Mouse (Mus musculus) intestine, embryonic 14.5 days (tissue): ENCODE results near the gene Fjx1. TPM values are rescaled to one million over a fixed set of nuclear protein-coding genes. Genes with fewer than 3 reads are reported as not detected.
A peak's percentile ranks its signal among the peaks of the same experiment; 100 is the strongest.

Experiments used
- ATAC-seq: fragments of 200-750 bp; cut with Nextera tagmentation; replicated peaks from 2 replicates; pipeline ENCODE4 v1.8.0; 2017; ENCODE audit warnings: low read depth, moderate number of reproducible peaks, moderate TSS enrichment, moderate library complexity; ENCODE audit not compliant: low FRiP score, low TSS enrichment
- DNase-seq: peaks from one replicate; pipeline ENCODE4 v3.0.0-alpha.2; 2018; ENCODE audit warnings: low spot score
- H3K27ac ChIP-seq: fragments of 300-500 bp; sonication (generic); 2 replicates; pipeline ENCODE4 v1.5.1; 2014; ENCODE audit warnings: low read depth, mild to moderate bottlenecking, control low read depth
- H3K27me3 ChIP-seq: fragments of 300-500 bp; sonication (generic); replicated peaks from 2 replicates; pipeline ENCODE4 v1.6.1; 2014; ENCODE audit warnings: low read length, control low read depth; ENCODE audit not compliant: control insufficient read depth, insufficient read depth
- H3K36me3 ChIP-seq: fragments of 300-500 bp; sonication (generic); 2 replicates; pipeline ENCODE4 v1.6.1; 2014; ENCODE audit warnings: low read length, control low read depth; ENCODE audit not compliant: control insufficient read depth, insufficient read depth
- H3K4me1 ChIP-seq: fragments of 300-500 bp; sonication (generic); replicated peaks from 2 replicates; pipeline ENCODE4 v1.6.1; 2014; ENCODE audit warnings: low read length, control low read depth, mixed read lengths; ENCODE audit not compliant: control insufficient read depth, insufficient read depth
- H3K4me2 ChIP-seq: fragments of 300-500 bp; sonication (generic); 2 replicates; pipeline ENCODE4 v1.6.1; 2014; ENCODE audit warnings: low read length
- H3K4me3 ChIP-seq: fragments of 300-500 bp; sonication (generic); 2 replicates; pipeline ENCODE4 v1.5.1; 2014; ENCODE audit warnings: low read depth, low read length, control low read depth, mixed read lengths
- H3K9ac ChIP-seq: fragments of 300-500 bp; sonication (generic); 2 replicates; pipeline ENCODE4 v1.6.1; 2014; ENCODE audit warnings: mild to moderate bottlenecking, low read length
- H3K9me3 ChIP-seq: fragments of 300-500 bp; sonication (generic); 2 replicates; pipeline ENCODE4 v1.6.1; 2016; ENCODE audit warnings: low read length, control low read depth; ENCODE audit not compliant: control insufficient read depth
- WGBS: fragments of 180-500 bp; shearing (Covaris S2); extraction: QIAGEN DNeasy Blood & Tissue Kit; methylation state at CpG from one replicate; pipeline ENCODE4 v1.1.7; 2014; 5-methylcytosine and 5-hydroxymethylcytosine counted together
- polyA plus RNA-seq: library from polyadenylated mRNA; unstranded; fragments of >200 nt; fragmentation: Nextera tagmentation; extraction: Ambion mirVana; gene quantifications from 2 replicates; pipeline ENCODE4 v1.2.1, GENCODE M21; 2014

Gene Fjx1
- polyA plus RNA-seq, 1 experiment from 2014 or later = 8.9 TPM

DNA sequence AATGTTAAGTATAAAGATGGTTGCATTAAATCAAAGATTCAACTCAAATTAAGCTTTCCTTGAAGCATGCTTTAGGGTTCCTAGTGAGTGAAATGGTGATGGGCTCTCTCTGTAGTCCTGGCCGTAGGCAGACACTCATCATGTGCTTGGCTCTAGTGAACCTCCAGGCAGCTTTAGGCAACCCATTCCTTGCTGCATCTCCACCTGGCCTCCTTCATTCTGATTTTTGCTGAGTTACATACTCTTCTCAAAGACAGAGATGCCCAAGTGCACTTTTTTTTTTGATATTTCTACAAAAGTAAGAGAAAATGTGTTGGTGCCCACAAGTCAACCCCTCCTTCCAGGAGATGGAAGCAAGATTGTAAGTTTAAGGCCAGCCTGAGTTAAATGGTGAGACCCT is 2.8 kb upstream of the Fjx1 start:
- Histone ChIP-seq H3K4me3 (no peak overlapping the region), H3K36me3 (no peaks in the 10 kb centered on the region), H3K27ac (no peak overlapping the region), H3K9ac (no peak overlapping the region), H3K27me3 (no peaks in the 10 kb centered on the region), H3K4me2 (no peak overlapping the region), H3K9me3 (no peaks in the 10 kb centered on the region), H3K4me1 (peaks cover 11% of the 10 kb centered on the region)
- WGBS = 77% methylated on average over 1 of the region's 1 CpGs
- DNase-seq (no peak), ATAC-seq (no peak)

DNA sequence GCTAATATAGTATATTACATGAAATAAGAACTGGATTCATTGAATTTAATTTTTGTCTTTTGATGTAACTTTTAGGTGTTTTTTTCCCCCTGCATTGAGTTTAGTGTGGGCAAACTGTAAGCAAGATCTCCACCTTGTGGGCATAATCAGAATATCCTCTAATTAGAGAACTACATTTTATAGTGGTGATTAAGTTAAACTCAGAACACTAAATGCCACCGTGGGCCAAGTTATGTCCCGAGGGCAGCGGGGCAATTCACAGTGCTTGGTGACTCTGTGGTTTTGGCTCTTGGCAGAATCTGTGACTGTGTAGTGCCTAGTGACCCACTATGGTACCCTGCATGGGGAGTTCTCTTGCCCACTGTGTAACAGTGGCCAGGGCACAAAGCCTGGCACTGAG is 1.1 kb upstream of the Fjx1 start:
- Histone ChIP-seq H3K27ac (no peak overlapping the region), H3K4me1 (peaks cover 18% of the 10 kb centered on the region), H3K4me3 (no peak overlapping the region), H3K27me3 (no peaks in the 10 kb centered on the region), H3K9ac (no peak overlapping the region), H3K4me2 (no peak overlapping the region), H3K9me3 (no peaks in the 10 kb centered on the region), H3K36me3 (no peaks in the 10 kb centered on the region)
- 33% methylated on average over 3 of the region's 3 CpGs for WGBS
- no peak for ATAC-seq
- peak; percentile 60 for DNase-seq

DNA sequence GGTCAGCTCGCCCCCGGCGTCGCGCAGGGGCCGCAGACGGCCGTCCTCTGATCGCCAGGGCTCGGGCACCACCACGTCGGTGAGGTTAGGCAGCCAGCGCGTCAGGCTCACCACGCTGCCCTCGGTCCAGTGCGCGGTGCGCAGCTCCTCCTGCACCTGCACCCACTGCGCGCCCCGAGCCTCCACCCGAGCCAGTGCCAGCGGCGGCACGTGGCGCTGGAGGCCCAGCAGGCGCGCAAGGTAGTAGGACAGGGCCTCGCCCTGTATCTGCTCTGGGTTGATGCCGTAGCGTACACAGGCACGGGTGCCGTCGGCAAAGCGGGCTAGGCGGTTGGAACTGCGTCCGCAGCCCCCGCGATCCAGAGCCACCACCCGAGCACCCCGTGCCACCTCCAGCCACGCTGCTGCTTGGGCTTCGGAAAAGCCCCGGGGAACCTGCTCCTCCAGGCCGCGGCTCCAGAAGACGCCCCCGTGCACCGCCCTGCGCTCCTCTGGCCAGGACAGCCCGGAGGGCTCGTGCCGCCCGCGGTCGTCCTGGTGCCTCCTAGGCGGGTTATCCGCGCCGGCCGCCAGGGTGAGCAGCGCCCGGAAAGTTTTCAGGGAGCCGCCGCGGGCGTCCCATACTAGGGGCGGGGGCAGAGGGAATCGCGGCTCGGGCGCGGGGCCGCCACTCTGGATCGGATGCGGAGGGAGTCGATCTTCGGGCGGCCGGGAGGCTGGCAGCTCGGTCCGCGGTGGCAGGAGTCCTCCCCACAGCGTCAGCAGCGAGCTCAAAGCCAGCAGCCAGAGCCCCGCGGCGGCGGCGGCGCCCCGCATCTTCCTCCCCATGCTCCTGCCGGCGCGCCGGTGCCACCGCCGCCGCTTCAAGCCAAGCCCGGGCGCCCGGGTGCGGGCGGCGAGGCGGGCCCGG is 1.3 kb downstream of the Fjx1 start:
- WGBS = under 1% methylated on average over 92 of the region's 109 CpGs
- ATAC-seq (peak; percentile 63), DNase-seq (peak; percentile 85)
- Histone ChIP-seq H3K27ac (peak overlapping the region; percentile 89), H3K36me3 (no peaks in the 10 kb centered on the region), H3K4me2 (peak overlapping the region; percentile 99), H3K4me3 (peak overlapping the region; percentile 73), H3K9me3 (no peaks in the 10 kb centered on the region), H3K9ac (peak overlapping the region; percentile 82), H3K4me1 (peaks cover 22% of the 10 kb centered on the region), H3K27me3 (no peaks in the 10 kb centered on the region)

DNA sequence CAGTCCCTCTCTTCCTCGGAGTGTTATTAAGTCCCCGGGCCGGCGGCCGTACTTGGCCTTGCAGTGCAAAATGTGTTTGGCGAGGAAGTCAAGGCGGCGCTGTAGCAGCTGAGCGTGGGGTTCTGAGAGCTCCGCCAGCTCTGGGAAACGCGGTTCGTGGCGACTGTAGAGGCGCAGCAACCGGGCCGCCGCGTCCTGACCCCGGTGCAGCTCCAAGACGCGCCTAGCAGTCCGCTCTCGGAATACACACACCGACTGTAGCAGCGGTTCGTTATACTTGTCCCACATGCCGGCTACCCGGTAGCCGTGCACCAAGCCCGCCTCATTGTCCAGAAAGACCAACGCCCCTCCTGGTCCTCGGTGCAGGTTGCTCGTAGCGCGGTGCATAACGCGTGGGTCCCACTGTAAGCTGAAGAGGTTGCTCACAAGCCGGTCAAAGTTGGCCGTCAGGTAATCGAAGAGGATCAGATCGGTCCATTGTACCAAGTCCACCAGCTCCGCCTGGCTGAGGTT is 2.0 kb downstream of the Fjx1 start:
- WGBS = under 1% methylated on average over 43 of the region's 43 CpGs
- peak overlapping the region; percentile 99 for H3K4me2 ChIP-seq

DNA sequence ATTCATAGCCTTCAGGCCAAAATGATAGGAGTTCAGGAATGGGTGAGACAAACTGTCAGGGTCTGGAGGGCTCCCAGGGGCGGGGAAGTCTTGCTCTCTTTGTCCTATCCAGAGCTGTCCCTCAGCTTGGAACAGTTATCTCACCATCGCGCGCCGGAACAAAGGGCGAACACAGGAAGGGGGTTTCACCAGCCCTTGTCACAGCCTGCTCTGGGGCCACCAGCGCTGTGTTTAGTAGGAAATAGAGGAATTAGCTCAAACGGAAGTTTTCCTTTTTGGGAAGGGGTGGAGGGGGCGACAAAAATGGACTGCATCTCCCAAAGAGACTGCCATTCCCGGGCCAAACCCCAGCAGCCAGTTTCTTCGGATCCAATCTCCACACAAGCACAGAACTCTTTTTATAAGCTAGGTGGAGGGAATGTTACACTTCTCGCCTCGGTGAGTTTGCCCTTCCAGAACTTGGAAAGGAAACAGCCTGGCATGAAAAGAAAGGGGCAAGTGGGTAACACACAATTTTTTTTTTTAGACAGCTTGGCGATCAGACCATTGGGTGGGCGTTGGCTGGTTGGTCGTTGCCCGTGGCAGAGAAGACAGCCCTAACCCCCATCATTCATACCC is 2.6 kb downstream of the Fjx1 start:
- ATAC-seq (no peak), DNase-seq (peak; percentile 75)
- H3K27ac ChIP-seq = peak overlapping the region; percentile 54; the same call in 1 of the 2 replicates

More for the DNA sequence above, 2.0 kb downstream of the Fjx1 start:
- Histone ChIP-seq H3K9me3 (no peaks in the 10 kb centered on the region), H3K9ac (peak overlapping the region; percentile 82), H3K4me1 (peaks cover 22% of the 10 kb centered on the region), H3K4me3 (peak overlapping the region; percentile 73), H3K27me3 (no peaks in the 10 kb centered on the region), H3K36me3 (no peaks in the 10 kb centered on the region), H3K27ac (peak overlapping the region; percentile 54)
- ATAC-seq (peak; percentile 14), DNase-seq (peak; percentile 82)

DNA sequence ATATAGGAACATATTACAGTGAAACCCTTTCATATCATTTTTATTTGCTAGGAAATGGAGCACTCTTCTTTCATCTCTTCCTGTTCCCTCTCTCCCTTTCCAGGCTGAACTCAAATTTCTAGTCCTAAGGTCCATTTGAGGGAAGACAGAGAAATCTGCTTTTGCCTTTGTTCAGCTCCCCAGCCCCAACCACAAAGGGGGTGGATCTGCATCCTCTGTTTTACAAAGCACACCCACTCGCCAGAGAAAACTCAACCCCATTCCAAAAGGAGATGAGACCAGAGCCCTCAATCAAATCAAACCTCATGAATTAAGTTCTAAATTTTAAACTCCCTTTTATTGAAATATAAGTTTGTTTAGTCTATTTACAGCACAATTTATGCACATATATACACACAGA is 3.2 kb downstream of the Fjx1 start:
- WGBS = 53% methylated on average over 1 of the region's 1 CpGs
- H3K27ac ChIP-seq = no peak overlapping the region
- 0 out of 2 replicates have a peak overlapping the region, but pooled peaks have one; percentile 73 for H3K4me3 ChIP-seq
- H3K4me2 ChIP-seq = peak overlapping the region; percentile 99
- no peak for ATAC-seq
- H3K4me1 ChIP-seq = peaks cover 16% of the 10 kb centered on the region
- H3K9ac ChIP-seq = no peak overlapping the region
- H3K27me3 ChIP-seq = no peaks in the 10 kb centered on the region
- no peak for DNase-seq
- no peaks in the 10 kb centered on the region for H3K9me3 ChIP-seq
- no peaks in the 10 kb centered on the region for H3K36me3 ChIP-seq

More for the DNA sequence above, 2.6 kb downstream of the Fjx1 start:
- WGBS = 6% methylated on average over 17 of the region's 17 CpGs
- no peaks in the 10 kb centered on the region for H3K36me3 ChIP-seq
- peak overlapping the region; percentile 82 for H3K9ac ChIP-seq
- H3K4me1 ChIP-seq = peaks cover 19% of the 10 kb centered on the region
- H3K27me3 ChIP-seq = no peaks in the 10 kb centered on the region
- H3K9me3 ChIP-seq = no peaks in the 10 kb centered on the region
- H3K4me2 ChIP-seq = peak overlapping the region; percentile 99
- H3K4me3 ChIP-seq = peak overlapping the region; percentile 73

DNA sequence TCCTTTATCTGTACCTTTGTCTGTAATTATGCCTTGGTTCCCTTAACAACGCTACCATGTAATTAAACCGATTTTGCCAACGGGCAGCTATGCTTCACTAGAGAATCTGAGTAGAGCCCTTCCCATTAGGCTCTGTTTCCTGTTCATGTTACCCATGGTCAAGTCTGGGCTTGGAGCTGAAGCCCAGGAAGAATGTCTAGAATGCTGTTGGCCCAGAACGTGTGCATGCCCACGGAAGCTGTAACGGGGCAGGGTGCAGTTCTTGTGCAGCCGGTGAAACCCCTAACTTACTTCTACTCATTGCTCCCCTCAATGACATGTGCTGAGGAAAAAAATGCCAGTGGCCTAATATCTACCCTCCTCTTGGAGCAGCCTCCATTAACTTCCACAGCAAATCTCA is 4.5 kb downstream of the Fjx1 start:
- no peak overlapping the region for H3K4me2 ChIP-seq
- peaks cover 11% of the 10 kb centered on the region for H3K4me1 ChIP-seq
- WGBS = 87% methylated on average over 7 of the region's 7 CpGs
- H3K36me3 ChIP-seq = no peaks in the 10 kb centered on the region
- H3K27ac ChIP-seq = no peak overlapping the region
- ATAC-seq = no peak
- no peak overlapping the region for H3K4me3 ChIP-seq
- no peaks in the 10 kb centered on the region for H3K9me3 ChIP-seq
- no peak overlapping the region for H3K9ac ChIP-seq
- H3K27me3 ChIP-seq = no peaks in the 10 kb centered on the region
- DNase-seq = no peak

DNA sequence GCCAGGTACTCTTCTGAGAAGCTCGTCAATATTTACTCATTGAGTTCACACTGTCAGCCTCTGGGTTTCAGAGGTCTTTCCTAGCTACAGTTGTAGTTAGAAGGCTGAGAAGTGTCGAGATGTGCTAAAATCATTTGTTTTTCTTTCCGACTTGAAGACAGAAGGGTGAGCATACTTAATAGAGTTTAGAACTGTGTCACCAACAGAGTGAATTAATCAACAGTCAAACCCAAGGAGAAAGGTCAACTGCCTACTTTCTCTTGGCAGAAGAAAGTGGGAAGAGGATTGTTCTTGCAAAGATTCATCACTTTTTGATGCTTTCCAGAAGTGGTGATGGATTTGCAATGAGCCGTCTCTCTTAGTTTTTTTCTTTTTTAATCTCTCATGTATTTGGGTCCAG is 5.4 kb downstream of the Fjx1 start:
- no peak overlapping the region for H3K9ac ChIP-seq
- ATAC-seq = no peak
- no peaks in the 10 kb centered on the region for H3K27me3 ChIP-seq
- H3K27ac ChIP-seq = no peak overlapping the region
- no peaks in the 10 kb centered on the region for H3K36me3 ChIP-seq
- H3K4me3 ChIP-seq = no peak overlapping the region
- 53% methylated on average over 4 of the region's 4 CpGs for WGBS
- H3K4me2 ChIP-seq = no peak overlapping the region
- DNase-seq = no peak
- H3K9me3 ChIP-seq = no peaks in the 10 kb centered on the region
- H3K4me1 ChIP-seq = peaks cover 11% of the 10 kb centered on the region
